Mouse (Mus musculus) C2C12 (cell line): ENCODE measurements around the gene Adh1. TPM values are rescaled to one million over a fixed set of nuclear protein-coding genes. Genes with fewer than 3 reads are reported as not detected.

Experiments used
- H3K27me3 ChIP-seq: one replicate; pipeline ENCODE4 v1.6.1; 2011; ENCODE audit not compliant: control insufficient read depth, insufficient read depth, insufficient read length
- H3K36me3 ChIP-seq: one replicate; pipeline ENCODE4 v1.6.1; 2011; ENCODE audit not compliant: control insufficient read depth, insufficient read depth
- H3K4me3 ChIP-seq: one replicate; pipeline ENCODE4 v1.5.1; 2011; ENCODE audit warnings: mild to moderate bottlenecking, control low read depth; ENCODE audit not compliant: poor library complexity, insufficient read depth, severe bottlenecking
- H3K79me2 ChIP-seq: one replicate; pipeline ENCODE4 v1.6.1; 2011; ENCODE audit not compliant: control insufficient read depth, insufficient read depth
- H3K79me3 ChIP-seq: one replicate; pipeline ENCODE4 v1.6.1; 2011; ENCODE audit warnings: low read depth, control low read depth
- H3ac ChIP-seq: one replicate; pipeline ENCODE3; 2011; ENCODE audit warnings: low read depth; ENCODE audit not compliant: control insufficient read depth, insufficient read length
- CEBPB ChIP-seq: IDR thresholded peaks from one replicate; pipeline ENCODE4 v1.6.1; 2011; ENCODE audit warnings: low read depth, mild to moderate bottlenecking, control low read depth, moderate library complexity
- CTCF ChIP-seq: IDR thresholded peaks from one replicate; pipeline ENCODE4 v1.5.1; 2011; ENCODE audit not compliant: control insufficient read depth, insufficient read depth, insufficient read length
- FOSL1 ChIP-seq: IDR thresholded peaks from one replicate; pipeline ENCODE4 v1.8.0; 2011; ENCODE audit warnings: mild to moderate bottlenecking, low read length; ENCODE audit not compliant: poor library complexity, insufficient read depth, severe bottlenecking
- MAX ChIP-seq: IDR thresholded peaks from one replicate; pipeline ENCODE4 v1.6.1; 2011; ENCODE audit warnings: mild to moderate bottlenecking, control low read depth
- MYOD1 ChIP-seq: IDR thresholded peaks from one replicate; pipeline ENCODE4 v1.6.1; 2011; ENCODE audit warnings: low read depth; ENCODE audit not compliant: control insufficient read depth, insufficient read length
- MYOG ChIP-seq: IDR thresholded peaks from one replicate; pipeline ENCODE4 v1.6.1; 2011; ENCODE audit not compliant: control insufficient read depth, insufficient read length; ENCODE audit errors: extremely low read depth
- USF1 ChIP-seq: IDR thresholded peaks from one replicate; pipeline ENCODE4 v1.6.1; 2011; ENCODE audit warnings: low read depth, mild to moderate bottlenecking, control low read depth, moderate library complexity
- polyA plus RNA-seq: library from polyadenylated mRNA; unstranded; fragments of >200 nt; fragmentation: generic; extraction: Trizol; gene quantifications from one replicate; pipeline ENCODE4 v1.2.1, GENCODE M21; 2012; ENCODE audit warnings: missing spikeins

Gene Adh1
- polyA plus RNA-seq, 1 experiment, result 0.05 TPM

- Histone ChIP-seq H3ac (no peak overlapping the region), H3K79me2 (no peaks in the 10 kb centered on the region), H3K79me3 (no peaks in the 10 kb centered on the region), H3K27me3 (peaks cover 14% of the 10 kb centered on the region), H3K4me3 (no peak overlapping the region), H3K36me3 (no peaks in the 10 kb centered on the region)
- no peak for TF ChIP-seq FOSL1
- no peak for TF ChIP-seq MYOG
- TF ChIP-seq USF1, result no peak
- no peak for TF ChIP-seq MAX
- TF ChIP-seq CTCF, result no peak
- no peak for TF ChIP-seq CEBPB
- no peak for TF ChIP-seq MYOD1
Measured at GRCm38 (mm10) chr3:138282556-138282955, 21.8 kb downstream of the Adh1 start.

GRCm38 (mm10) chr3:138283831-138284230, 23.0 kb downstream of the Adh1 start:
- no peak for TF ChIP-seq FOSL1
- no peak for TF ChIP-seq CTCF
- no peaks in the 10 kb centered on the region for H3K79me2 ChIP-seq
- H3K79me3 ChIP-seq, result no peaks in the 10 kb centered on the region

GRCm38 (mm10) chr3:138285986-138286385, 25.2 kb downstream of the Adh1 start:
- peaks cover 24% of the 10 kb centered on the region for H3K27me3 ChIP-seq
- H3K4me3 ChIP-seq, result no peak overlapping the region
- H3K36me3 ChIP-seq, result no peaks in the 10 kb centered on the region

More at GRCm38 (mm10) chr3:138283831-138284230, 23.0 kb downstream of the Adh1 start:
- H3K36me3 ChIP-seq, result no peaks in the 10 kb centered on the region
- H3ac ChIP-seq, result no peak overlapping the region
- H3K27me3 ChIP-seq, result peaks cover 17% of the 10 kb centered on the region
- no peak overlapping the region for H3K4me3 ChIP-seq

GRCm38 (mm10) chr3:138287686-138288085, 26.9 kb downstream of the Adh1 start:
- no peak for TF ChIP-seq CTCF
- no peak for TF ChIP-seq FOSL1
- no peak for TF ChIP-seq MYOG
- no peak overlapping the region for H3K4me3 ChIP-seq
- no peak overlapping the region for H3ac ChIP-seq
- H3K36me3 ChIP-seq, result no peaks in the 10 kb centered on the region
- no peaks in the 10 kb centered on the region for H3K79me3 ChIP-seq
- H3K27me3 ChIP-seq, result peaks cover 19% of the 10 kb centered on the region
- H3K79me2 ChIP-seq, result no peaks in the 10 kb centered on the region

More at GRCm38 (mm10) chr3:138285986-138286385, 25.2 kb downstream of the Adh1 start:
- TF ChIP-seq CTCF (no peak), MYOG (no peak), MYOD1 (no peak), CEBPB (no peak), USF1 (no peak), FOSL1 (no peak), MAX (no peak)
- Histone ChIP-seq H3K79me2 (no peaks in the 10 kb centered on the region), H3K79me3 (no peaks in the 10 kb centered on the region), H3ac (no peak overlapping the region)

- TF ChIP-seq MAX, result no peak
- no peak for TF ChIP-seq FOSL1
- no peak for TF ChIP-seq CEBPB
- no peak for TF ChIP-seq MYOG
- no peak for TF ChIP-seq MYOD1
- no peak for TF ChIP-seq CTCF
- no peak for TF ChIP-seq USF1
Measured at GRCm38 (mm10) chr3:138290672-138291071, 29.9 kb downstream of the Adh1 start.

GRCm38 (mm10) chr3:138291529-138292117, 30.8 kb downstream of the Adh1 start:
- no peak overlapping the region for H3ac ChIP-seq
- H3K79me2 ChIP-seq, result no peaks in the 10 kb centered on the region
- H3K4me3 ChIP-seq, result no peak overlapping the region
- H3K79me3 ChIP-seq, result no peaks in the 10 kb centered on the region
- no peak for TF ChIP-seq FOSL1
- TF ChIP-seq MYOD1, result no peak
- no peak for TF ChIP-seq CEBPB
- TF ChIP-seq MAX, result no peak
- TF ChIP-seq CTCF, result no peak
- TF ChIP-seq MYOG, result no peak
- no peak for TF ChIP-seq USF1
- H3K36me3 ChIP-seq, result no peaks in the 10 kb centered on the region
- H3K27me3 ChIP-seq, result peaks cover 16% of the 10 kb centered on the region

More at GRCm38 (mm10) chr3:138290672-138291071, 29.9 kb downstream of the Adh1 start:
- no peaks in the 10 kb centered on the region for H3K79me3 ChIP-seq
- peaks cover 18% of the 10 kb centered on the region for H3K27me3 ChIP-seq
- H3K79me2 ChIP-seq, result no peaks in the 10 kb centered on the region
- no peak overlapping the region for H3K4me3 ChIP-seq
- H3ac ChIP-seq, result no peak overlapping the region
- H3K36me3 ChIP-seq, result no peaks in the 10 kb centered on the region
